Mouse (Mus musculus) lung, embryonic 14.5 days (tissue): ENCODE results near the gene Ccdc90b. TPM values are rescaled to one million over a fixed set of nuclear protein-coding genes. Genes with fewer than 3 reads are reported as not detected.

Source experiments
- ATAC-seq: fragments of 200-750 bp; cut with Nextera tagmentation; 2 replicates; pipeline ENCODE4 v1.8.0; 2017; ENCODE audit warnings: mild to moderate bottlenecking, moderate TSS enrichment, moderate library complexity; ENCODE audit not compliant: insufficient read depth
- DNase-seq: peaks from one replicate; pipeline ENCODE4 v3.0.0-alpha.2; 2015
- H3K27ac ChIP-seq: fragments of 300-500 bp; sonication (generic); 2 replicates; pipeline ENCODE4 v1.5.1; 2014; ENCODE audit warnings: low read depth, mild to moderate bottlenecking, moderate library complexity
- H3K27me3 ChIP-seq: fragments of 300-500 bp; sonication (generic); 2 replicates; pipeline ENCODE4 v1.6.1; 2014; ENCODE audit warnings: low read length, control low read depth; ENCODE audit not compliant: insufficient read depth
- H3K36me3 ChIP-seq: fragments of 300-500 bp; sonication (generic); 2 replicates; pipeline ENCODE4 v1.6.1; 2014; ENCODE audit warnings: control low read depth; ENCODE audit not compliant: insufficient read depth
- H3K4me1 ChIP-seq: fragments of 300-500 bp; sonication (generic); 2 replicates; pipeline ENCODE4 v1.6.1; 2014; ENCODE audit warnings: antibody characterized with exemption, control low read depth; ENCODE audit not compliant: insufficient read depth
- H3K4me2 ChIP-seq: fragments of 300-500 bp; sonication (generic); 2 replicates; pipeline ENCODE4 v1.6.1; 2014; ENCODE audit warnings: mild to moderate bottlenecking
- H3K4me3 ChIP-seq: fragments of 300-500 bp; sonication (generic); 2 replicates; pipeline ENCODE4 v1.5.1; 2014; ENCODE audit warnings: low read depth, low read length
- H3K9ac ChIP-seq: fragments of 300-500 bp; sonication (generic); 2 replicates; pipeline ENCODE4 v1.6.1; 2014
- H3K9me3 ChIP-seq: fragments of 300-500 bp; sonication (generic); 2 replicates; pipeline ENCODE4 v1.6.1; 2016; ENCODE audit warnings: low read depth, low read length, control low read depth
- CTCF ChIP-seq: IDR thresholded peaks from 2 replicates; pipeline ENCODE4 v1.5.1; 2016; ENCODE audit warnings: antibody characterized with exemption, low read depth
- WGBS: fragments of 180-500 bp; shearing (Covaris S2); extraction: QIAGEN DNeasy Blood & Tissue Kit; methylation state at CpG from one replicate; pipeline ENCODE4 v1.1.7; 2014; 5-methylcytosine and 5-hydroxymethylcytosine counted together
- polyA plus RNA-seq: library from polyadenylated mRNA; unstranded; fragments of >200 nt; fragmentation: Nextera tagmentation; extraction: Ambion mirVana; gene quantifications from 2 replicates; pipeline ENCODE4 v1.2.1, GENCODE M21; 2014

The Ccdc90b gene
- polyA plus RNA-seq, 1 experiment from 2014 or later, result 44.9 TPM

GRCm38 (mm10) chr7:92550248-92550989, 10.5 kb upstream of the Ccdc90b start:
- H3K9ac ChIP-seq, result no peak overlapping the region
- H3K36me3 ChIP-seq, result no peaks in the 10 kb centered on the region
- H3K27ac ChIP-seq, result no peak overlapping the region
- no peak for ATAC-seq
- H3K27me3 ChIP-seq, result no peaks in the 10 kb centered on the region
- no peaks in the 10 kb centered on the region for H3K9me3 ChIP-seq
- H3K4me1 ChIP-seq, result no peaks in the 10 kb centered on the region
- no peak overlapping the region for H3K4me2 ChIP-seq
- WGBS, result 80% methylated on average over 6 of the region's 6 CpGs
- no peak overlapping the region for H3K4me3 ChIP-seq
- TF ChIP-seq CTCF, result no peak
- DNase-seq, result no peak

- DNase-seq (peak; percentile 81), ATAC-seq (no peak)
- Histone ChIP-seq H3K9ac (no peak overlapping the region), H3K9me3 (no peaks in the 10 kb centered on the region), H3K27me3 (no peaks in the 10 kb centered on the region), H3K4me1 (no peaks in the 10 kb centered on the region), H3K36me3 (no peaks in the 10 kb centered on the region), H3K4me3 (no peak overlapping the region), H3K4me2 (no peak overlapping the region), H3K27ac (no peak overlapping the region)
- peak; percentile 62 for TF ChIP-seq CTCF
- WGBS, result 45% methylated on average over 4 of the region's 4 CpGs
These were observed 10.0 kb upstream of the Ccdc90b start for GRCm38 (mm10) chr7:92550990-92551392.

- H3K4me3 ChIP-seq, result no peak overlapping the region
These were observed 2.2 kb upstream of the Ccdc90b start for GRCm38 (mm10) chr7:92558744-92559143.

GRCm38 (mm10) chr7:92566775-92567174, 5.8 kb downstream of the Ccdc90b start:
- 91% methylated on average over 1 of the region's 1 CpGs for WGBS
- Histone ChIP-seq H3K36me3 (peaks cover 17% of the 10 kb centered on the region; the same call in 1 of the 2 replicates), H3K4me3 (no peak overlapping the region), H3K27me3 (no peaks in the 10 kb centered on the region), H3K4me2 (no peak overlapping the region), H3K9me3 (no peaks in the 10 kb centered on the region), H3K9ac (no peak overlapping the region), H3K27ac (no peak overlapping the region), H3K4me1 (no peaks in the 10 kb centered on the region)
- DNase-seq (no peak), ATAC-seq (no peak)
- TF ChIP-seq CTCF, result no peak

More at GRCm38 (mm10) chr7:92558744-92559143, 2.2 kb upstream of the Ccdc90b start:
- Histone ChIP-seq H3K4me1 (no peaks in the 10 kb centered on the region), H3K27ac (no peak overlapping the region), H3K9ac (no peak overlapping the region), H3K27me3 (no peaks in the 10 kb centered on the region), H3K36me3 (no peaks in the 10 kb centered on the region), H3K4me2 (no peak overlapping the region), H3K9me3 (no peaks in the 10 kb centered on the region)
- no peak for TF ChIP-seq CTCF
- no peak for DNase-seq
- ATAC-seq, result no peak
- WGBS, result 83% methylated on average over 2 of the region's 2 CpGs

- Histone ChIP-seq H3K27me3 (no peaks in the 10 kb centered on the region), H3K9me3 (no peaks in the 10 kb centered on the region), H3K9ac (no peak overlapping the region), H3K36me3 (peaks cover 7% of the 10 kb centered on the region; the same call in 1 of the 2 replicates), H3K4me1 (no peaks in the 10 kb centered on the region), H3K27ac (no peak overlapping the region), H3K4me2 (no peak overlapping the region), H3K4me3 (no peak overlapping the region)
- DNase-seq (no peak), ATAC-seq (no peak)
- no peak for TF ChIP-seq CTCF
- 84% methylated on average over 5 of the region's 5 CpGs for WGBS
These were observed 19.7 kb downstream of the Ccdc90b start for GRCm38 (mm10) chr7:92580491-92581207.

- H3K9ac ChIP-seq, result no peak overlapping the region
- WGBS, result 80% methylated on average over 7 of the region's 7 CpGs
- DNase-seq, result no peak
- H3K27ac ChIP-seq, result no peak overlapping the region
- H3K4me1 ChIP-seq, result no peaks in the 10 kb centered on the region
- no peak for ATAC-seq
- no peaks in the 10 kb centered on the region for H3K9me3 ChIP-seq
- H3K36me3 ChIP-seq, result peaks cover 5% of the 10 kb centered on the region; the same call in 1 of the 2 replicates
- no peak for TF ChIP-seq CTCF
- no peak overlapping the region for H3K4me2 ChIP-seq
- H3K4me3 ChIP-seq, result no peak overlapping the region
- no peaks in the 10 kb centered on the region for H3K27me3 ChIP-seq
These were observed 22.6 kb downstream of the Ccdc90b start for GRCm38 (mm10) chr7:92583567-92583966.

GRCm38 (mm10) chr7:92589986-92590385, 29.0 kb downstream of the Ccdc90b start:
- Histone ChIP-seq H3K9me3 (no peaks in the 10 kb centered on the region), H3K27ac (no peak overlapping the region), H3K4me1 (no peaks in the 10 kb centered on the region), H3K9ac (no peak overlapping the region), H3K4me2 (no peak overlapping the region), H3K36me3 (no peaks in the 10 kb centered on the region), H3K27me3 (no peaks in the 10 kb centered on the region), H3K4me3 (no peak overlapping the region)
- TF ChIP-seq CTCF, result no peak
- ATAC-seq (no peak), DNase-seq (no peak)
- WGBS, result 86% methylated on average over 7 of the region's 7 CpGs
